Mouse (Mus musculus): ENCODE measurements around the gene Olfr1046.

GRCm38 (mm10) chr2:86185583-86185982 lies 33.5 kb downstream of the Olfr1046 start, which contains the start of gene Olfr52:
- no peak for TF ChIP-seq POLR2A (IDR thresholded peaks at IDR 0.05; ENCODE audit: borderline replicate concordance, extremely low read depth, insufficient read depth, insufficient read length, poor library complexity, severe bottlenecking)
- TF ChIP-seq CTCF (IDR thresholded peaks at IDR 0.05; ENCODE audit: borderline replicate concordance, extremely low read depth, insufficient read depth, insufficient read length) = no peak

Data from brain, embryonic 14.5 days (tissue).